Mouse (Mus musculus) liver, embryonic 14.5 days (tissue): ENCODE measurements around the gene Pola1. TPM values are rescaled to one million over a fixed set of nuclear protein-coding genes. Genes with fewer than 3 reads are reported as not detected.

Experiments
- ATAC-seq: fragments of 200-750 bp; cut with Nextera tagmentation; 2 replicates; pipeline ENCODE4 v1.8.0; 2017; ENCODE audit warnings: moderate number of reproducible peaks, mild to moderate bottlenecking, moderate library complexity; ENCODE audit not compliant: insufficient read depth
- DNase-seq, 3 experiments: peaks; one replicate each; pipeline ENCODE4 v3.0.0-alpha.2; 2012 to 2013; ENCODE audit warnings: low read depth in 3 of 3, low spot score in 3 of 3
- H3K27ac ChIP-seq: fragments of 300-500 bp; sonication (generic); 2 replicates; pipeline ENCODE4 v1.5.1; 2014; ENCODE audit warnings: moderate library complexity, mild to moderate bottlenecking, control low read depth, inconsistent platforms
- H3K27me3 ChIP-seq: fragments of 300-500 bp; sonication (generic); 2 replicates; pipeline ENCODE4 v1.6.1; 2014; ENCODE audit warnings: mild to moderate bottlenecking, low read length, moderate library complexity; ENCODE audit not compliant: control insufficient read depth, insufficient read depth
- H3K36me3 ChIP-seq: fragments of 300-500 bp; sonication (generic); replicated peaks from 2 replicates; pipeline ENCODE4 v1.6.1; 2014; ENCODE audit warnings: low read depth; ENCODE audit not compliant: control insufficient read depth, insufficient read depth
- H3K4me1 ChIP-seq, 2 experiments: fragments of 200-500 bp in 1 of 2; fragments of 300-500 bp in 1 of 2; sonication (generic) in 1 of 2; replicated peaks; 2 replicates each; pipeline ENCODE4 v1.6.1; 2012 to 2014; ENCODE audit warnings: antibody characterized with exemption in 1 of 2, inconsistent platforms in 1 of 2, low read length in 1 of 2; ENCODE audit not compliant: control insufficient read depth in 2 of 2, insufficient read depth in 2 of 2
- H3K4me2 ChIP-seq: fragments of 300-500 bp; sonication (generic); 2 replicates; pipeline ENCODE4 v1.6.1; 2014; ENCODE audit warnings: low read depth, mild to moderate bottlenecking, control low read depth, moderate library complexity
- H3K4me3 ChIP-seq, 2 experiments: fragments of 200-500 bp in 1 of 2; fragments of 300-500 bp in 1 of 2; sonication (generic) in 1 of 2; 2 replicates each; pipeline ENCODE4 v1.5.1; 2012 to 2014; ENCODE audit warnings: low read depth in 2 of 2, low read length in 2 of 2, mild to moderate bottlenecking in 2 of 2, control low read depth in 1 of 2, inconsistent platforms in 1 of 2, moderate library complexity in 1 of 2; ENCODE audit not compliant: insufficient read depth in 1 of 2
- H3K9ac ChIP-seq: fragments of 300-500 bp; sonication (generic); replicated peaks from 2 replicates; pipeline ENCODE4 v1.6.1; 2014; ENCODE audit warnings: mild to moderate bottlenecking, control low read depth, moderate library complexity
- H3K9me3 ChIP-seq: fragments of 300-500 bp; sonication (generic); 2 replicates; pipeline ENCODE4 v1.6.1; 2016; ENCODE audit warnings: low read length, mixed read lengths; ENCODE audit not compliant: control insufficient read depth
- CTCF ChIP-seq: IDR thresholded peaks from 2 replicates; pipeline ENCODE4 v1.5.1; 2016; ENCODE audit warnings: antibody characterized with exemption, low read depth, control low read depth
- EP300 ChIP-seq: IDR thresholded peaks from 2 replicates; pipeline ENCODE4 v1.6.1; 2016; ENCODE audit warnings: antibody characterized with exemption, low read depth
- WGBS: fragments of 180-500 bp; shearing (Covaris S2); extraction: QIAGEN DNeasy Blood & Tissue Kit; methylation state at CpG from one replicate; pipeline ENCODE4 v1.1.7; 2014; ENCODE audit not compliant: insufficient replicate concordance; 5-methylcytosine and 5-hydroxymethylcytosine counted together
- polyA plus RNA-seq, 2 experiments: library from polyadenylated mRNA; depleted of rRNA in 1 of 2; stranded (reverse) in 1 of 2; unstranded in 1 of 2; fragments of >200 nt; fragmentation: Nextera tagmentation in 1 of 2; extraction: Ambion mirVana in 1 of 2; gene quantifications; 2 replicates each; pipeline versions ENCODE4 v1.2.1 to v1.2.3; 2012 to 2014

Pola1 gene
- polyA plus RNA-seq, 2 experiments: 6.7 to 14.3 TPM

DNA sequence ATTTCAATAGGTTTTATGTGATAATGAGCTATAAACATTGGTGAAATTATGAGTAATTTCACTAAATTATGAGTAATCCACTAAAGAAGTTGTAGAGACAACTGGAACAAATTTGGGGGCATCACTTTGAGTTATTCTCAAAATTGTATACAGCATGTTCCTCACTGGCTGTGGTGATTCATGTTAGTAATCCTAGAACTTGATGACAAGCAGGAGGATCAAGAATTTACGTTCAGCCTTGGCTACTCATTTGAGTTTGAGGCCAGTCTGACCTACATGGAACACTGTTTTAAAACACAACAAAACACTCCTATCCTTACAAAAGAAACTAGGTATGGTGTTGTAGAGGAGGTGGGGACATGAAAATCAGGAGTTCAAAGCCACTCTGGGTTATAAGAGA, 310.6 kb downstream of the Pola1 start:
- 75% methylated on average over 1 of the region's 1 CpGs for WGBS
- no peak overlapping the region for H3K27ac ChIP-seq
- H3K9me3 ChIP-seq: no peaks in the 10 kb centered on the region
- 0 out of 4 replicates have a peak, but pooled peaks cover 0 to 2% of the 10 kb centered on the region in 2 experiments for H3K4me1 ChIP-seq
- no peak for TF ChIP-seq CTCF
- no peak overlapping the region for H3K9ac ChIP-seq
- H3K27me3 ChIP-seq: no peaks in the 10 kb centered on the region
- H3K4me3 ChIP-seq: no peak overlapping the region
- no peaks in the 10 kb centered on the region for H3K36me3 ChIP-seq
- H3K4me2 ChIP-seq: no peak overlapping the region
- ATAC-seq (no peak), DNase-seq (no peak)

- Histone ChIP-seq H3K9ac (no peak overlapping the region), H3K4me1 (0 out of 4 replicates have a peak, but pooled peaks cover 0 to 2% of the 10 kb centered on the region in 2 experiments), H3K4me3 (no peak overlapping the region), H3K27ac (no peak overlapping the region), H3K4me2 (no peak overlapping the region), H3K9me3 (no peaks in the 10 kb centered on the region), H3K36me3 (no peaks in the 10 kb centered on the region), H3K27me3 (no peaks in the 10 kb centered on the region)
- no peak for DNase-seq
- WGBS: 36% methylated on average over 2 of the region's 2 CpGs
- no peak for ATAC-seq
- no peak for TF ChIP-seq CTCF
- 0 out of 2 replicates have a peak, but pooled peaks have one; percentile 35 for TF ChIP-seq EP300
Measured at GRCm38 (mm10) chrX:93319979-93320378, 312.0 kb downstream of the Pola1 start.

DNA sequence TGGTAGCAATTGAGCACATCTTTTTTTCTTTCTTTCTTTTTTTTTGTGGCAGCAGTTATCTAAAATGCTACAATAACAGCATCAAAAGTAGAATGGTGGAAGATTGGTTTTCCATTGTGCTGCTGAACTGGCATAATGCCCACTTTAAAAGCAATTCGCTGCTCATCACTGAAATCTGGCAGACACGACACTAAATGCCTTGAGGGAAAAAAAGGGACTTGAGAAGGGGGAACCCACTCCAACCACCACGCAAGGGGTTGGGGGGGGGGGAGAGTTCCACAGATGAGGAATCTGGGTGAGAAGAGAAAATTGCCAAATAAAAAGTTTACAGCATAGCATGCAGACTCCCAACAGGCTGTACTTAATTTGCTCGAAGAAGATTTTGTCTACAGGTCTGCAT, 314.4 kb downstream of the Pola1 start:
- ATAC-seq: no peak
- H3K9ac ChIP-seq: no peak overlapping the region
- 74% methylated on average over 4 of the region's 4 CpGs for WGBS
- H3K27ac ChIP-seq: no peak overlapping the region
- no peak for DNase-seq
- no peak overlapping the region for H3K4me3 ChIP-seq
- no peaks in the 10 kb centered on the region for H3K9me3 ChIP-seq
- TF ChIP-seq CTCF: no peak
- TF ChIP-seq EP300: no peak
- H3K27me3 ChIP-seq: no peaks in the 10 kb centered on the region
- 0 out of 4 replicates have a peak, but pooled peaks cover 0 to 2% of the 10 kb centered on the region in 2 experiments for H3K4me1 ChIP-seq
- no peaks in the 10 kb centered on the region for H3K36me3 ChIP-seq
- no peak overlapping the region for H3K4me2 ChIP-seq

- H3K4me3 ChIP-seq: no peak overlapping the region
- TF ChIP-seq EP300 (no peak), CTCF (no peak)
- DNase-seq: no peak
- WGBS: 68% methylated on average over 7 of the region's 7 CpGs
- H3K9me3 ChIP-seq: no peaks in the 10 kb centered on the region
- peaks cover 15% of the 10 kb centered on the region for H3K27me3 ChIP-seq
- H3K4me2 ChIP-seq: no peak overlapping the region
- no peaks in the 10 kb centered on the region for H3K4me1 ChIP-seq
- no peak overlapping the region for H3K27ac ChIP-seq
- no peak for ATAC-seq
- no peaks in the 10 kb centered on the region for H3K36me3 ChIP-seq
- no peak overlapping the region for H3K9ac ChIP-seq
Measured at GRCm38 (mm10) chrX:93305780-93306179, 326.2 kb downstream of the Pola1 start.

- ATAC-seq (no peak), DNase-seq (no peak)
- Histone ChIP-seq H3K27me3 (peaks cover 53% of the 10 kb centered on the region), H3K4me1 (no peaks in the 10 kb centered on the region), H3K36me3 (no peaks in the 10 kb centered on the region), H3K4me3 (no peak overlapping the region), H3K9ac (no peak overlapping the region), H3K9me3 (no peaks in the 10 kb centered on the region), H3K4me2 (no peak overlapping the region), H3K27ac (no peak overlapping the region)
- TF ChIP-seq CTCF (no peak), EP300 (no peak)
- WGBS: 10% methylated on average over 7 of the region's 7 CpGs
Measured at GRCm38 (mm10) chrX:93301798-93302197, 330.2 kb downstream of the Pola1 start.
